Mouse (Mus musculus) CH12.LX (cell line): ENCODE data around the gene Ulk4. TPM values are rescaled to one million over a fixed set of nuclear protein-coding genes. Genes with fewer than 3 reads are reported as not detected.
A peak's percentile ranks its signal among the peaks of the same experiment; 100 is the strongest.

Experiments used
- DNase-seq: peaks from one replicate; pipeline ENCODE4 v3.0.0-alpha.2; 2013; ENCODE audit errors: extremely low read depth
- H3K27ac ChIP-seq: 2 replicates; pipeline ENCODE4 v1.5.1; 2012; ENCODE audit warnings: low read depth, mild to moderate bottlenecking, control low read depth, moderate library complexity; ENCODE audit not compliant: insufficient read depth
- H3K27me3 ChIP-seq: replicated peaks from 2 replicates; pipeline ENCODE3; 2012; ENCODE audit warnings: inconsistent platforms
- H3K36me3 ChIP-seq, 2 experiments: replicated peaks in 1 of 2; 2 replicates each; pipeline versions ENCODE3 to v1.6.1; 2012; ENCODE audit warnings: inconsistent platforms in 1 of 2, low read length in 1 of 2, mild to moderate bottlenecking in 1 of 2, mixed read lengths in 1 of 2, moderate library complexity in 1 of 2; ENCODE audit not compliant: control insufficient read depth in 1 of 2, insufficient read depth in 1 of 2
- H3K4me1 ChIP-seq, 2 experiments: 2 replicates each; pipeline ENCODE4 v1.6.1; 2012; ENCODE audit warnings: inconsistent platforms in 1 of 2, moderate library complexity in 1 of 2; ENCODE audit not compliant: insufficient read depth in 2 of 2, control insufficient read depth in 1 of 2
- H3K4me2 ChIP-seq: 2 replicates; pipeline ENCODE4 v1.6.1; 2012; ENCODE audit warnings: low read depth, mild to moderate bottlenecking, control low read depth; ENCODE audit not compliant: poor library complexity, insufficient read depth, severe bottlenecking
- H3K4me3 ChIP-seq, 3 experiments: fragments of 150-350 bp in 1 of 3; sonication (generic) in 1 of 3; replicated peaks in 1 of 3; 2 replicates each; pipeline versions ENCODE3 to v1.5.1; 2011 to 2012; ENCODE audit warnings: low read depth in 2 of 3, low read length in 2 of 3, mild to moderate bottlenecking in 2 of 3, moderate library complexity in 2 of 3, control low read depth in 1 of 3, improper control_type of control experiment in 1 of 3, inconsistent platforms in 1 of 3, mixed read lengths in 1 of 3; ENCODE audit not compliant: poor library complexity in 1 of 3
- H3K79me2 ChIP-seq: replicated peaks from 2 replicates; pipeline ENCODE4 v1.6.1; 2012; ENCODE audit warnings: mild to moderate bottlenecking, moderate library complexity; ENCODE audit not compliant: control insufficient read depth, poor library complexity, insufficient read depth, severe bottlenecking; ENCODE audit errors: extremely low read depth
- H3K9ac ChIP-seq: 2 replicates; pipeline ENCODE4 v1.6.1; 2012; ENCODE audit warnings: low read depth, mild to moderate bottlenecking, control low read depth, moderate library complexity; ENCODE audit not compliant: insufficient read depth
- H3K9me3 ChIP-seq: replicated peaks from 2 replicates; pipeline ENCODE3; 2012; ENCODE audit warnings: low read length, inconsistent platforms, mixed read lengths
- BHLHE40 ChIP-seq: IDR thresholded peaks from 2 replicates; pipeline ENCODE4 v1.6.1; 2011; ENCODE audit warnings: mild to moderate bottlenecking, low read depth, low read length, improper control_type of control experiment
- CTCF ChIP-seq, 2 experiments: IDR thresholded peaks in 1 of 2; conservative IDR thresholded peaks in 1 of 2; 2 replicates each; pipeline ENCODE4 v1.5.1; 2011 to 2012; ENCODE audit warnings: low read depth in 2 of 2, low read length in 2 of 2, improper control_type of control experiment in 1 of 2, inconsistent platforms in 1 of 2, mild to moderate bottlenecking in 1 of 2, moderate library complexity in 1 of 2
- JUND ChIP-seq: conservative IDR thresholded peaks from 2 replicates; pipeline ENCODE4 v1.6.1; 2011; ENCODE audit warnings: low read depth, low read length, improper control_type of control experiment
- KAT2A ChIP-seq: IDR thresholded peaks from 2 replicates; pipeline ENCODE4 v1.6.1; 2012; ENCODE audit warnings: low read length, improper control_type of control experiment, inconsistent platforms; ENCODE audit not compliant: insufficient replicate concordance
- MAX ChIP-seq: IDR thresholded peaks from 2 replicates; pipeline ENCODE4 v1.6.1; 2011; ENCODE audit warnings: low read length, improper control_type of control experiment
- MAZ ChIP-seq: IDR thresholded peaks from 2 replicates; pipeline ENCODE4 v1.6.1; 2012; ENCODE audit warnings: low read depth, mild to moderate bottlenecking, inconsistent platforms, low read length, improper control_type of control experiment, moderate library complexity
- MXI1 ChIP-seq: IDR thresholded peaks from 2 replicates; pipeline ENCODE4 v1.6.1; 2011; ENCODE audit warnings: mild to moderate bottlenecking, low read depth, low read length, improper control_type of control experiment
- MYC ChIP-seq: IDR thresholded peaks from 2 replicates; pipeline ENCODE4 v1.6.1; 2011; ENCODE audit warnings: low read depth, mild to moderate bottlenecking, improper control_type of control experiment, low read length
- NELFE ChIP-seq: IDR thresholded peaks from 2 replicates; pipeline ENCODE4 v1.6.1; 2011; ENCODE audit warnings: low read depth, low read length, improper control_type of control experiment
- RAD21 ChIP-seq: IDR thresholded peaks from 2 replicates; pipeline ENCODE4 v1.6.1; 2011; ENCODE audit warnings: low read depth, mild to moderate bottlenecking, low read length, improper control_type of control experiment, moderate library complexity
- SIN3A ChIP-seq: IDR thresholded peaks from 2 replicates; pipeline ENCODE4 v1.6.1; 2012; ENCODE audit warnings: low read length, improper control_type of control experiment, inconsistent platforms
- SMC3 ChIP-seq: IDR thresholded peaks from 2 replicates; pipeline ENCODE4 v1.6.1; 2011; ENCODE audit warnings: low read depth, low read length, improper control_type of control experiment
- TBP ChIP-seq: conservative IDR thresholded peaks from 2 replicates; pipeline ENCODE4 v1.6.1; 2011; ENCODE audit warnings: low read depth, low read length, improper control_type of control experiment
- ZC3H11A ChIP-seq: IDR thresholded peaks from 2 replicates; pipeline ENCODE4 v1.6.1; 2012; ENCODE audit warnings: low read depth, mild to moderate bottlenecking, inconsistent platforms, low read length, improper control_type of control experiment
- ZMIZ1 ChIP-seq: IDR thresholded peaks from 2 replicates; pipeline ENCODE4 v1.6.1; 2012; ENCODE audit warnings: low read depth, mild to moderate bottlenecking, inconsistent platforms, low read length, improper control_type of control experiment
- dilution Hi-C: fragments of 300-500 bp; cut with MboI; formaldehyde crosslinking; loops from 2 replicates; pipeline ENCODE4 v1.14.3; 2020; ENCODE audit warnings: low sequenced_read_pairs; ENCODE audit not compliant: extremely low pct_unique_long_range_greater_than_20kb, extremely low pct_ligation_motif_present
- in situ Hi-C: fragments of 300-500 bp; cut with MboI; formaldehyde crosslinking; loops from 3 replicates; pipeline ENCODE4 v1.14.3; 2019; ENCODE audit warnings: low sequenced_read_pairs, low pct_ligation_motif_present, low pct_unique_long_range_greater_than_20kb, mixed read lengths
- polyA plus RNA-seq: library from polyadenylated mRNA; unstranded; fragments of >175 nt; gene quantifications from 2 replicates; pipeline ENCODE4 v1.2.1, GENCODE M21; 2012; ENCODE audit warnings: low read depth; ENCODE audit not compliant: insufficient read length
- total RNA-seq, 2 experiments: library from RNA; depleted of rRNA; stranded (reverse); fragments of 300-350 nt in 1 of 2; fragments of >200 nt in 1 of 2; gene quantifications; 2 replicates each; pipeline ENCODE4 v1.2.3; 2012 to 2014

Gene Ulk4
- total and polyA plus RNA-seq, 3 experiments: 1.6 to 25.8 (median 18.5) TPM

- dilution Hi-C loops: no loop called here
- Histone ChIP-seq H3K4me3 (no peak overlapping the region), H3K27ac (no peak overlapping the region), H3K79me2 (no peaks in the 10 kb centered on the region), H3K4me2 (no peak overlapping the region), H3K36me3 (peaks cover 0 to 46% of the 10 kb centered on the region in 2 experiments), H3K9me3 (peaks cover 4% of the 10 kb centered on the region), H3K27me3 (no peaks in the 10 kb centered on the region), H3K4me1 (peaks cover 0 to 8% of the 10 kb centered on the region in 2 experiments; a peak in 2 of 4 replicates), H3K9ac (no peak overlapping the region)
- peak; percentile 78 to 85 for TF ChIP-seq CTCF (conservative IDR thresholded peaks at IDR 0.05 in 1 of 2, IDR thresholded peaks at IDR 0.05 in 1 of 2; ENCODE audit: low read depth in 2 of 2, low read length in 2 of 2)
- TF ChIP-seq SIN3A: no peak
- peak; percentile 14; the same call in 1 of the 2 replicates for TF ChIP-seq RAD21
- TF ChIP-seq JUND: no peak
- no peak for TF ChIP-seq ZMIZ1
- TF ChIP-seq SMC3: peak; percentile 73
- peak; percentile 65 for DNase-seq
- in situ Hi-C loops: no loop called here
These were observed 61.5 kb downstream of the Ulk4 start for GRCm38 (mm10) chr9:121215349-121216000.

GRCm38 (mm10) chr9:121212322-121212721 lies 64.7 kb downstream of the Ulk4 start:
- in situ Hi-C loops (no loop called here), dilution Hi-C loops (no loop called here)
- Histone ChIP-seq H3K4me2 (no peak overlapping the region), H3K27ac (no peak overlapping the region), H3K36me3 (peaks cover 2 to 60% of the 10 kb centered on the region in 2 experiments), H3K4me1 (peaks cover 0 to 8% of the 10 kb centered on the region in 2 experiments; a peak in 2 of 4 replicates), H3K27me3 (no peaks in the 10 kb centered on the region), H3K79me2 (no peaks in the 10 kb centered on the region), H3K9ac (no peak overlapping the region), H3K9me3 (peaks cover 12% of the 10 kb centered on the region), H3K4me3 (no peak overlapping the region)
- TF ChIP-seq MYC (no peak), CTCF (conservative IDR thresholded peaks at IDR 0.05 in 1 of 2, IDR thresholded peaks at IDR 0.05 in 1 of 2; ENCODE audit: low read depth in 2 of 2, low read length in 2 of 2) (peak in 1 of 2 experiments; percentile 14; a peak in 1 of 4 replicates)
- DNase-seq: peak; percentile 14

GRCm38 (mm10) chr9:121205046-121205445 lies 72.0 kb downstream of the Ulk4 start:
- dilution Hi-C loops: no loop called here
- no peak overlapping the region for H3K9ac ChIP-seq

More at GRCm38 (mm10) chr9:121205046-121205445, 72.0 kb downstream of the Ulk4 start:
- Histone ChIP-seq H3K27me3 (no peaks in the 10 kb centered on the region), H3K4me3 (no peak overlapping the region), H3K9me3 (peaks cover 17% of the 10 kb centered on the region), H3K27ac (no peak overlapping the region), H3K4me1 (peaks cover 0 to 17% of the 10 kb centered on the region in 2 experiments; a peak in 2 of 4 replicates), H3K79me2 (no peaks in the 10 kb centered on the region), H3K4me2 (no peak overlapping the region), H3K36me3 (peaks cover 9 to 64% of the 10 kb centered on the region in 2 experiments)
- no peak for DNase-seq
- TF ChIP-seq KAT2A: no peak
- no peak for TF ChIP-seq TBP
- no peak for TF ChIP-seq NELFE
- no peak for TF ChIP-seq ZC3H11A
- TF ChIP-seq MXI1: no peak
- TF ChIP-seq MYC: no peak
- TF ChIP-seq MAZ: no peak
- TF ChIP-seq MAX: no peak
- TF ChIP-seq RAD21: no peak
- TF ChIP-seq BHLHE40: no peak
- in situ Hi-C loops: no loop called here
